Mouse (Mus musculus) R1 (cell line): ENCODE measurements around the gene Aspscr1.
A peak's percentile ranks its signal among the peaks of the same experiment; 100 is the strongest.
"Not testable (repeated sequence)": the region's sequence is repeated elsewhere in the genome, so short reads cannot be mapped to it uniquely, and the experiment has no call there.

ENCODE experiments used
- DNase-seq: peaks from one replicate; pipeline ENCODE4 v3.0.0-alpha.2; 2018; ENCODE audit warnings: low read depth, low spot score

The Aspscr1 gene

DNA sequence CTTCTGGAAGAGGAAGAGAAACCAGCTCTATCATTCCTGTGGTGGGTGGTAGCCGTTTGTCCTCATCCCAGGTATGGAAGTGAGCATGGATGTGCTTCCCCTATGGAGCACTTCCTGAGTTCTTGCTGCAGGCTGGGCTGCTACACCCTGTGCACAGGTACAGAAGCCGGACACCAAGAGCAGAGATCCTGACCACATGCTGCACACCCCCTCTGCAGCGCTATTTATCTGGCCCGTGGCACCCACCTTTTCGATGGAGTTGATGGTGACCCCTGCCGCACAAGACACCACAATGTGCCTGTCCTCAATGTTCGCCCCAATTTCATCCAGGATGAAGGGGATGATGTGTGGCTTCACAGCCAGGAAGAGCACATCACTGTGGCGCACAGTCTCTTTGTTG lies 30.9 kb upstream of the Aspscr1 start:
- DNase-seq = no peak

DNA sequence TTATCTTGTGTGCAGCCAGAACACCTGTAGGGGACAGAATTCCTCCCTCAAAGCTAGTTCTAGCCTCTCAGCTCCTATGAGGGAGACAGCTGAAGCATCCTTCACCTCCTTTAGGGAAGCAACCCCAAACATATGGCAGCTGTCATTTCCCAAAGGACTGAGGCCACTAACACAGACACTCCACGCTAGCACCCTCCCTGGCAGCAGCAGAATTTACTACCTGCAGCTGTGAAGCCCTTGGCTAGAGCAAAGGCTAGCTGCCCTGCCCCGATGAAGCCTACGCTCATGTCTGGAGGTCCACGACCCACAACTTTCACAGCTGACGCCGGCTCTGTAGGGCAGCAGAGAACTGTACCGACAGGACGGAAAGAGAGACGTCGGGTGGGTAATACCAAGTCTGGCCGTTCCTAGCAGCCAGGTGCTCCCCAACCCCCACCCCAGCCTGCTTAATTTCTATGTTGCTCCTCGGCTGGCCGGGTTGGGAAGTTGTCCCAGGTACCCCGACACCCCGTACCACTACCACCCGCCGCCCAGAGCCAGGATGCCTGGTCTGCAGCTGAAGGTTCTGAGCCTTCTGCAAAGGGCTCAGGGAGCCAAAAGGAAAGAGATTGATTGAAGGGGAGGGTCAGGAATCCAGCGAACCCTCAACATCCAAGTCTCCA lies 29.7 kb upstream of the Aspscr1 start:
- no peak for DNase-seq

DNA sequence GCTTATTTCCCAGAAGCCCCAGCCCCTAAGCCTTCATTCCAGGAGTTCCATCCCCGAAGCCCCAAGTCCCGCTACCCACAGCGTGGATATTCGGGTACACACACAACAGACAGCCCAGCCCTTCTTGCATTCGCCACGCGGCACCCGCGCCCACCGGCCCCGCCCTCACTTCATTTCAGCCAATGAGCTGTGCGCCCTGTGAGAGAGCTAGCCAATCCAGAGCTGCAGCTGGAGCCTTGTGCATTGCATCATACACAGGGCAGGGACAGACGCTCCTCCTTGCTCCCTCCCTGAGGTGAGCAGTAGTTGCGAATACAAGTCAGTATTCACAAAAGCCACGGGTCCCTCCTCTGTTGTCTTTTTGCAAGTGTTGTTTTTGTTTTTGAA lies 29.2 kb upstream of the Aspscr1 start, which contains the start of gene Pycr1:
Gene Pycr1, minus strand, starts transcription at position 169 of the 387 bp plus-strand sequence.
- DNase-seq = peak; percentile 97

DNA sequence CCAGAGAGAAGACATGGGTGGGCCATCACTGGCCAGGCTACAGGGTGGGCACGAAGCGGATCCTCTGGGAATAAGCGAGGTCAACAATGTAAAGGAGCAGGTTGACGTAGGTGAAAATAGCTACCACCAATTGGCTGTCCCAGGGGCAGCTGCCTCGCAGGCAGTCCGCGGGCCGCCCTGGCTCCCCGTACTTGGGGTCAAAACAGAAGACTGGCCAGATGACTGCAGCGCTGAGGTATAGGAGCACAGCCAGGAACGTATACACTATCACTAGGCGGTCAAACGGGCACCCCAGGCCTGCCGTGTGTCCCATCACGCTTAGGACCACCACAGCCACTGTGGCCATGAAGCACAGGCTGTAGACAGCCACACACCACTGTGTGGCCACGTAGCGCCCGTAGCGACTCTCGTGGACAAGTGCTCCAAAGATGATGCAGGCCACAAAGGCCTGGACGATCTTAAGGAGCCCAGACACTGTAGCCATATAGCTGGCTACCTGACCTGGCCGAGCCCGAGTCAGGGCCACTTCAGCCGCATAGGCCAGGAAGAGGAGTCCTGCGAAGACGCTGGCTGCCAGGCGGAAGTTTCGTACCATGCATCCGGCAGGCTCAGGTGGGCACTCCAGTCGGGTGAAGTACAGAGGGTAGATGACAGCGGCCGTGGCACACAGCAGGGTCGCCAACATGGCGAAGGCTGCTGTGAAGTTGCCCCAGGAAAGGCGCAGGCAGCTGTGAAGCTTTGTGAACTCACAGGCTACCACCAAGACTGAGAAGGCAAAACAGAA lies 25.5 kb upstream of the Aspscr1 start:
- DNase-seq = no peak

DNA sequence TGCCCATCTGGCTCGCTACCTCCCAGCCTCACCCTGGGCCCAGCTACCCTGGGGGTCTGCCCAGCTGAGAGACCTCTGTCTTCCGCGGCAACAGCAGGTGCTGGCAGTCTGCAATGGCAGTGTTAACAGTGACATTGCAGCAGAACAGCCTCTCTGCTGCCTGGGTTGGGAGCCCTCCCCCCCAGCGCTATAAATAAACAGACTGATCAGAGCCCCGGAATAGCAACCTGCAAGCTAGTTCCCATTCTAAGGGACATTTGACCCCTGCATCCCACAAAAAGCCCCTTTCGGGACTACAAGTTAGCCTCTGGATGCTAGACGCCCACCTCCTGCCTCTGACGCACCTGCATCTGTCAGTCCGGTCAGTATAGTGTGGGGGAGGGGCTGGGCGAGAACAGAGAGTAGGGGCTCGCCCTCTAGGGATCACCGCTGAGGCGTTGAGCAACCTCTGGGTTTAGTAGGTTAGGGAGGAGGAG lies 24.7 kb upstream of the Aspscr1 start, which contains the start of gene Myadml2:
Gene Myadml2, minus strand, starts transcription at position 158 of the 476 bp plus-strand sequence.
- peak; percentile 89 for DNase-seq

DNA sequence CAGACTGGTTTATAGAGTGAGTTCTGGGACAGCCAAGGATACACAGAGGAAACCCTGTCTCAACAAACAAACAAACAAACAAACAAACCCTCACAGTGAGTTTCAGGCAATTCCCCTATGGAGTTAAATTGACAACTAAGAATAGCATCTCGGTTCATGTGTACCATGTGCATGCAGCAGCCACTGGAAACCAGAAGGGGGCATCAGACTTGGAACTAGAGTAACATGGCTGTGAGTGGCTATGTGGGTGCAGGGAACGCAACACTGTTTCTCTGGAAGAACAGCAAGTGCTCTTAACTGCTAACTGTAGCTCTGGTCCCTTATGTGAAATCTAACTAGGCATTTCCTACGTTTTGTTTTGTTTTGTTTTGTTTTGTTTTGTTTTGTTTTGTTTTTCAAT lies 20.9 kb upstream of the Aspscr1 start:
- peak; percentile 86 for DNase-seq

DNA sequence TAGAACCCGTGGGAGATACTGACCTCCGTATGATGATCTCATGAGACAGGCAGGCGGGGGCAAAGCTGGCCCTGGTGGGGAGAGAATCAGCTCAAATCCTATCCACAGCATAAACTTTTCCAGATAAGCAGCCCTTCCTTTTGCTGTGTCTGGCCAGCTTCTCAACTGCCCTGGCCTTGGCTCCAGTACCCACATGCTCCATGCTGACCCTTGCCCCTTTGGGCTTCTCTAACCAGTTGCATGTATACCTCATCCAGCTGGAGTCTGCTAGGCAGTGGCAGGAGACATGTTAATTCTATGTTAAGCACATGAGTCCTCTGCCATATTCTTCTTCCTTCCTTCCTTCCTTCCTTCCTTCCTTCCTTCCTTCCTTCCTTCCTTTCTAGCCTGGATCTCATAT lies 18.0 kb upstream of the Aspscr1 start:
- DNase-seq = no peak

DNA sequence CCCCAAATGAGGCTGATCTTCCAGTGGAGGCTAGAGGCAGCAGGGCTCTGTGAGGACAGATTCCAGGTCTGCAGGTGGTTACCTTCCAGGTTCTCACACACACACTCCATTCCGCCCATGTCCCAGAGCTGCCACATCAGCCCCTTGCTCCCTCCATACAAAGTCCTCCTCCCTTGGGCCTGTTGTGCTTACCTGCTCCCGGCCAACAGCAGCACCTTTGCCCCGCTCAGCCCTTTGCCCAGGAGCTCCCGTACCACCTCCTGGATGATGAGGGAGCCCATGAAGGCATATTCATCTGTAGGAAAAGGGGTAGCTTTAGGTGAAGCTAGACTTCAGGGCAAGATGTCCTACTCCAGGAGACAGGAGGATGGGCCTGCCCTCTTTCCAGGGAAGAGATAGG lies 15.5 kb upstream of the Aspscr1 start:
- DNase-seq = no peak

DNA sequence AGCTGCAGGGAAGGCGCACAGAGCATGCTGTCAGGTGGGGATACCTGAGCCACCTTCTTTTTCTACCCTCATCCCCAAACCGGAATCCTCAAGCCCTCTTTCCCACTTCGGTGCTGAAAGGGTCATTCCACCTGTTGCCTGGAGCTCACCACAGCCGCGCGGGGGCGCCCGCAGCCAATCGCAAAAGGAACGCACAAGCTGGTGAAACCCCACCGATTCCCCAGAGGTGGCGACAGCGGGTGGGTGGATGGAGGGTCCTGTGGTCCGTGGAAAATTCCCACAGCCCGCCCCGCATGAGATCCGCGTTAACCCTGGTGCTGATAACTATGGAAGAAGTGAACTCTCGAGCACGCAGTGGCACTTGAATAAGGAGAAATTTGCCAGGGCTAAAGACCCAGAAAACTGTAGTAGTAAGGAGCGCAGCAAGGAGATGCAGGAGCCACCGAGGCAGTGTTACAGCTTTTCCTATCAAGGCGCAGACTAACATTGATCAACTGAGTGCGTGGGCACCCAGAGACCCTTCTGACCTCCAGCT lies 13.8 kb upstream of the Aspscr1 start:
- peak; percentile 93 for DNase-seq

DNA sequence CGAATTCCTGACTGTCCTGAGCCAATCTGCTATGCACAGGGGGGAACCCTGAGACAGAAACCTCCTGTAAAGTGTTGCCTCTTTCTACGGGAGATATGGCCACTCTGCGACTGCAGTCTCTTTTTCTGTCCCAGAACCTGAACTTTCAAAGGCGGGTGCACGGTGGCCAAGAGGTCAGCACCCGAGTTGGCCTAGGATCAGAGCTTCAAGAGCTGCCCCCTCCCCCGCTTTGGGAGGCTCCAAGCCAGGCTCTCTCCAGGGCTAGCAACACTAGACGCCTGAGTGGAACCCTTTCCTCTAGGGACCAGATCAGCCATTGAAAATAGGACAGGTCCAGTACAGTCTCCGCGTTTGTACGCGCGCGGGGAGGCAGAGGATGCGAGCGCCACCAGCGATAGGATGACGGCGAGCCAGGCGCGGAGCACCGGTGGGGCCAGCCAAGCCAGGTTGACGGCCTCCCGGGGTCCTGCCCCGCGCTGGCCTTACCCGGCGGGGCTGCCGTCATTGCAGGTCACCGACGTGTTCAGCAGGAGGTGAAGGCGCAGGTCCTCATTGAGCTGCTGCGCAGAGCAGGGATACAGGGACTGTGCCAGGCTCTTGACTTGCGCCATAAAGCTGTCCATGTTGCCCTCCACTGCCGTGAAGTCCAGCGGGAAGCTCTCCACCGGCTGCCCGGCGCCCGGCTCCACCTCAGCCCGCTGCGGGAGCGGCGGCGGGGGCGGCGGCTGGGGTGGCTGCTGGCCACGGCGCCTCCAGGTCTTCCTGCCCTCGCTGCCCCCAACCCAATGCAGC lies 13.1 kb upstream of the Aspscr1 start:
- DNase-seq = peak; percentile 40

DNA sequence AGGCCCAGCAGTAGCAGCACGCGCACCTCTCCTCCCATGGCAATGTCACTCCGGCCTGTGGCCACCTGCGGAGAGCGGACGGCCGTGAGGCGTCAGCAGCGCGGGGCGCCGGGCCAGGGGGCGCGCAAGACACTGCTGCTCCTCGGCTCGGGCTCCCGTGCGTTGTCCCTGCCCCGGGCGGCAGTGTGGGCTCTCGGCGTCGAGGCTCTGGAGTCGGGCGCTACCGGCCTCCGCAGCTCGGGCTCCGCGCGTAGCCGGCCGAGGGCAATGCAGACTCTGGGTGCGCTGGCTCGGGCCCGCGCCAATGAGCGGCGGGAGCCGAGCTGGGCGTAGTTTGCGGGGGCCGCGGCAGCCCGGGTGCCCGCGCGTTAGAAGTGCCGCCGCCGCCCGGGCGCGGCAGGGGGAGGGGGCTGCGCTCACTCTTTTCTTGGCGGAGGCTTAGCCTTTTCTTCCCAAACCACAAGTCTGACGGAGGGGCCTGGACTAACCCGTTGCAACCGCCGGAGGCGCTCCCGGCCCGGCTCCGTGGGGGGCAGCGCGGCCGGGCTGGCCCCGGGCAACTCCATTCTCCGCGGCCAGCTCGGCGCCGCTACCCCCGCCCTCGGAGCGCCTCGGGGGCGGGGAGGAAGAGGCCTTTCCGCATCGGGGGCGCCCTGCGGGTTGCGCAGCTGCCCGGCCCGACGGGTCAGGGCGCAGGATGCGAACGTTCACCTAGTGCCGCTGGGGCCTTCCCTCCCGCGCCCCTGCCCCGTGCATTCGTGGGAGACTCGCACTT lies 12.3 kb upstream of the Aspscr1 start:
- DNase-seq = peak; percentile 71

DNA sequence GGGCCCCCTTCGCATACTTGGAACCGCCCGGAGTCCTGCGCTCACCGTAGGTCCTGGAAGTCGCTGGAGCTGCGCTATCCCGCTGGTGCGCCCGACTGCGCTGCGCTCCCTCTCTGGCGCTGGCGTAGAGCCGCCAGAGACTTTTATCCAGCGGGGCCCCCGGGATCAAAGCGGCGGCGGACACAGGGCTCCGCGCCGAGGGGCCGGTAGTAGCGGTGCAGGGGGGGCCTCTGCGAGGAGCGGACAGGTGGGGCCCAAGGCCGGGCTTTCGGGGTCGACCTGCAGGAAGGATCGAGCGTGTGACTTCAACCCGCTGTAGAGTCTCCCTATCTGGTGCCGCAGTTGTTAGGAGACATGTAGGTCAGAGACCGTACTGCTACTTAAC lies 11.7 kb upstream of the Aspscr1 start, which contains the start of gene Notum:
Gene Notum, minus strand, starts transcription at position 100 of the 385 bp plus-strand sequence.
- peak; percentile 60 for DNase-seq

DNA sequence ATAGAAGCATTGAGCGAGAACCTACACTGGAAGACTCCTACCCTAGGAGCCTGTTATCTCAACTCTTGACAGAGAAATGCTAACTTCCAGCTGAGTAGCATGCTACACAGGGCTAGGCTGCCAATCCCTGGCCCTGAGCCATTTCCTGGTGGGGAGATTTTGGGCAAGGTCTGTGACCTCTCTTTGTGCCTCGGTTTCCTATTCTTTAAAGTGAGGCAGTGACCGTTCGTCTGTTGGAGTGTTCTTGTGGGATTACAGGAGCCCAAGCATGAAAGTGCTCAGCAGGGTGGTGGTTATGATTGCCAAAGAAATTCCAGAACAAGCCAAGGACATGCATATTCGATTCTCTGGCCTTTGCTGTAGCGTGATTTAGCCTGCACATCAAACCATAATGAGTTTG lies 10.0 kb upstream of the Aspscr1 start:
- DNase-seq = peak; percentile 59

DNA sequence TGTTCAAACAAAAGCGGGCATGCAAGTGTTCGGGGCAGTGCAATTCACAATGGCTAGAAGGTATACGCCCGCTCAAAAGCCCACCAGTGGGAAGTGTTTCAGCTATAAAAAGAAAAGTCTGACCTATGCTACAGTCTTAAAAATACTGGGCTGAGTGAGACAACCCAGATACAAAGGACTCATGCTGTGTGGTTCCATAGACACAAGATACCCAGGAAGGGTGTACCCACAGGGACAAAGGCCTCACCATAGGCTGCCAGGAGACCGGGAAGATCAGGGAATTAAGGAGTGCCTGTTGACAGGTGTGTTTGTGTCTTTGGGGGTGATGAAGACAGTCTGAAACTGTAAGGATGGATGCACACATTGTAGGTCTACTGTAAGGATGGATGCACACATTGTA lies 9.1 kb upstream of the Aspscr1 start:
- peak; percentile 100 for DNase-seq

DNA sequence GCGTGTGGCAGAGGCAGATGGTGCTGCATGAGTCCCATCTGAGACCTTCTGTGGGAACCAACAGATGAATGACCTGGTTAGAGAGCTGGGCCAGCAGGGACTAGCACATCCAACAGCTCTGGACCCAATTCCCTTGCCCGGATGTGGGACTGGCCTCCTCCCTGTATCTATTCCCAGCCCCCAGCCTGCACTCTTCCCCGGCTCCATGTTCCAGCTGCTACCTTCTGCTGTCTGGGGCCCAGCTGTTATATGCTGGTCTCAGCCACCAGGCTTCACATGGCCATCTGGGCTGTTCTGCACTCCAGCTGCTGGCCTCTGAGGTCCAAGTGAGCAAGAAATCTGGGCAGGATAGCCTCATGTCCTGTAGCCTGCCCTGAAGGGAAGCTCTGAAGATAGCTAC lies 7.4 kb upstream of the Aspscr1 start:
- no peak for DNase-seq

DNA sequence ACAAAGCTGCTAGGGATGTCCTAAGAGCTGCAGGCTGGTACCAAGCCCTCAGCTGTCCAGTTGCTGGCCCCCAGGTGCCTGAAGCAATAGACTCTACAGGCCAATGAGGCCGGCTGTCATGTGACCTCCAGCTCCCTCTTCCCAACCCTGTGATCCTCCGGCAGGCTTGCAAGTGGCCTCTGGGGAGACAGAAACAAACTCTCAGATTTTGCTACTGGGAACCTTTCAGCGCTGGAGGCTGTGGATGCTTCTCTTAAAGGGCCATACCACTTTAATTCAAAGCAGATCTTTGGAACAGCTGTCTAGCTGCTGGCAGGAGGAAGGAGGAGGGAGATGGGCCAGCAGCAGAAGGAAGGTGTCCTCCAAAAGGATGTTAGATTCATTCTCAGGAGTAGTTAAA lies 6.2 kb upstream of the Aspscr1 start:
- DNase-seq = peak; percentile 67

DNA sequence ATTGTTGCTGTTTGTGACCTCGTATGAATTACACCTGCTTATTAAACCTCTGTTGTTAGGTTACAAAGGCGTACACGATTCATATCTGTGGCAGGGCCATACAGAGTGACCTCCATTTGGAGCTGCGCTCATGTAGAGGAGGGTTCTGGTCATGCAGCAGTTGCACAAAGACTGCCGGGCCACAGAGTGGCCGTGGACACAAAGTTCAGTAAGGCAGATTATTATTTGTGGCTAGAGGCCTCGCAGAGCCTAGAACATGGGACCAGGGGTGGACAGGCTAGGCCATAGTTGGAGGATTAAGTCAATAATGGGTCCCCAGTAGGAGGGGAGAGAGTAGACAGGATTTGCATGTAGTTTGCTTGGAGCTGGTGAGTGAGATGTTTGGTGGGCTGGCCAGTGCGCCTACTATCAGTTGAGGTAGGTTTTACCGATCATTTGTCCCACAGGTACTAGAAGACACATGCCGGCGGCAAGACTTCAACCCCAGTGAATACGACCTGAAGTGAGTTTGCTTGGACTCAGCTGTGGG lies 885 bp downstream of the Aspscr1 start:
- DNase-seq = peak; percentile 45

DNA sequence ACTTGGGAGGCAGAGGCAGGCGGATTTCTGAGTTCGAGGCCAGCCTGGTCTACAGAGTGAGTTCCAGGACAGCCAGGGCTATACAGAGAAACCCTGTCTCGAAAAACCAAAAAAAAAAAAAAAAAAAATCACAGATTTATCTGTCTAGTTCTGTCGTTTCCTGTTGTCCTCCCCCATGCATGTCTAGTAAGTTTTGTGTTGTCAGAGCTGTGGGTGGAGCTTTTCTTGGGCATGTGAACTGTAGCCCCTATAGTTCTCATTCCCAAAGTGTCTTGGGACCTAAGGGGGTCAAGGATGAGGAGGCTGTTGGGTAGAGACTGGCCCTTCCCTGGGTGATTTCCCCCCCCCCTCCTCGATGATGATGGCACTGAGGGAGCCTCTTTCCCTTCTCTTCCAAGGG lies 3.1 kb downstream of the Aspscr1 start:
- DNase-seq = not testable (repeated sequence)

DNA sequence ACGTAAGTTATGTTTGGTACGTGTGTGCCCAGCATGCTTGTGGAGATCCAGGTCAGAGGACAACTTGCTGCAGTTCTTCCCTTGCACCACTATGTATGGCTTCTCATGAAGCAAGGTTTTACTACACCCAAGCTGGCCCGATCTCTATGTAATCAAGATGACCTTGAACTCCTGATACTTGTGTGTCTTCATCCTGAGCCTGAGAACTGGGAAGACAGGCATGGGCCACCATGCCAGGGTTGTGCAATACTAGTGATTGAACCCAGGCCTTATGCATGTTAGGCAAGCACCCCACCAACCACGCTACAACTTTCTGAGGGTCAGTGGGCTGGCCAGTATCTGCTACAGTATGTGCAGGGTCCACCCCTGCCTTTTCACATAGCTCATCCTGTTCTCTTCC lies 4.2 kb downstream of the Aspscr1 start:
- no peak for DNase-seq

DNA sequence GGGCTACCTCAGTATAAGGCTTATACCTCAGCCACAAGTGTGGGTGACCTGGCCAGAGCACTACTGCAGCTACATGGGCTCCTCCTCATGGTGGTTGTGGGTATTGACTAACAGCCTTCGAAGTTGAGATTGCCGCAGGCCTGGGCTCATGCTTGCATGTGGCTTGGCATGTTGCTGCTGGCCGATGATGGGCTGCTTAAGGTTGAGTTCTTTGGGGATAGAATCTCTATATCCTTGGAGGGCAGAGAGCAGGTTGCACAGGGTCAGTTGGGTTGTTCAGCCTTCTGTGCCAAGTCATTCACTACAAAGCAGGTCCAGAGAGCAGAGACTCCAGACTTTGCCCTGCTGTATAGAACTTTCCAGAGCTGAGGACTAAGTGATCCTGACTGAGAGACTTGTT lies 7.1 kb downstream of the Aspscr1 start:
- DNase-seq = peak; percentile 70

DNA sequence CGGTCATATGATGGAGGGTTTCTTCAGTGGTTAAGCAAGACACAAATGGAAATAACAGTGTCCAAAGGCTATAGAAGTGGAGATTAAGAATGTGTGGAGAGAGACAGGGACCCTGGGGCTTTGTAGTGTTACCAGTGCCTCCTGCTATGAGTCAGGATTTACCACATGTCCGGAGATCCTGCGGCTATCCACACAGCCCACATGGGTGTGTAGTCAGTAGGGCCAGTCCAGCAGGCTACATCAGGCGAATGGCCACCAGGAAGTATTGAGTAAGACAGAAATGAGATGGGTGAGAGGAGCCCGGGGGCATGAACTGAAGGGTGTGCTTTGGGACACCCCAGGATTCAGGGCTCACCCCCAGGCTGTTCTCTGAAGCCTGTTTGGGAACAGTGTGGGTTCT lies 9.9 kb downstream of the Aspscr1 start:
- DNase-seq = no peak
